Mouse (Mus musculus): ENCODE data around the gene Ttc7b. TPM values are rescaled to one million over a fixed set of nuclear protein-coding genes. Genes with fewer than 3 reads are reported as not detected.

Ttc7b gene
- polyA plus RNA-seq, 1 experiment, result 18.2 TPM

- no peaks in the 10 kb centered on the region for H3K27me3 ChIP-seq (ENCODE audit: control insufficient read depth, insufficient read depth, insufficient read length)
- no peak overlapping the region for H3K4me2 ChIP-seq (ENCODE audit: low read depth)
- no peak for TF ChIP-seq MYOD1 (IDR thresholded peaks at IDR 0.05; ENCODE audit: control insufficient read depth in 1 of 3, insufficient read length in 2 of 3, low read depth in 2 of 3)
- TF ChIP-seq CEBPB (IDR thresholded peaks at IDR 0.05; ENCODE audit: insufficient read depth, poor library complexity, severe bottlenecking), result no peak
- no peak for TF ChIP-seq E2F4 (IDR thresholded peaks at IDR 0.05; ENCODE audit: insufficient read depth)
- no peak for TF ChIP-seq MYOG (IDR thresholded peaks at IDR 0.05; ENCODE audit: control insufficient read depth in 1 of 3, insufficient read depth in 1 of 3, insufficient read length in 2 of 3, low read depth in 2 of 3)
- no peak for TF ChIP-seq POLR2AphosphoS2 (IDR thresholded peaks at IDR 0.05; ENCODE audit: insufficient read length, low read depth)
- TF ChIP-seq MAX (IDR thresholded peaks at IDR 0.05; ENCODE audit: low read depth), result no peak
- TF ChIP-seq REST (IDR thresholded peaks at IDR 0.05; ENCODE audit: insufficient read depth, insufficient read length), result no peak
- TF ChIP-seq USF1 (IDR thresholded peaks at IDR 0.05; ENCODE audit: low read depth), result no peak
- TF ChIP-seq SRF (IDR thresholded peaks at IDR 0.05; ENCODE audit: control insufficient read depth, insufficient read length, low read depth), result no peak
- no peak for TF ChIP-seq TCF12 (IDR thresholded peaks at IDR 0.05; ENCODE audit: insufficient read depth, poor library complexity, severe bottlenecking)
- no peak for TF ChIP-seq POLR2A (IDR thresholded peaks at IDR 0.05; ENCODE audit: insufficient read length, low read depth)
- no peak for TF ChIP-seq TCF3 (IDR thresholded peaks at IDR 0.05; ENCODE audit: insufficient read length, low read depth)
- H3K79me2 ChIP-seq (ENCODE audit: control insufficient read depth, insufficient read depth), result no peaks in the 10 kb centered on the region
- no peak overlapping the region for H3K4me3 ChIP-seq
- H3K36me3 ChIP-seq (ENCODE audit: control insufficient read depth, insufficient read depth), result no peaks in the 10 kb centered on the region
- H3ac ChIP-seq (ENCODE audit: control insufficient read depth, insufficient read length), result no peak overlapping the region
Measured at GRCm38 (mm10) chr12:100535028-100535427, 14.4 kb upstream of the Ttc7b start.

- TF ChIP-seq SRF (IDR thresholded peaks at IDR 0.05; ENCODE audit: control insufficient read depth, insufficient read length, low read depth), result no peak
- TF ChIP-seq TCF12 (IDR thresholded peaks at IDR 0.05; ENCODE audit: insufficient read depth, poor library complexity, severe bottlenecking), result no peak
- TF ChIP-seq MYOG (IDR thresholded peaks at IDR 0.05; ENCODE audit: control insufficient read depth in 1 of 3, insufficient read depth in 1 of 3, insufficient read length in 2 of 3, low read depth in 2 of 3), result no peak
- Histone ChIP-seq H3K27me3 (ENCODE audit: control insufficient read depth, insufficient read depth, insufficient read length) (no peaks in the 10 kb centered on the region), H3K4me3 (no peak overlapping the region), H3K4me2 (ENCODE audit: low read depth) (no peak overlapping the region), H3ac (ENCODE audit: control insufficient read depth, insufficient read length) (no peak overlapping the region), H3K36me3 (ENCODE audit: control insufficient read depth, insufficient read depth) (no peaks in the 10 kb centered on the region), H3K79me2 (ENCODE audit: control insufficient read depth, insufficient read depth) (no peaks in the 10 kb centered on the region)
Measured at GRCm38 (mm10) chr12:100534028-100534427, 13.4 kb upstream of the Ttc7b start.

- no peak for TF ChIP-seq MYOG (IDR thresholded peaks at IDR 0.05; ENCODE audit: control insufficient read depth in 1 of 3, insufficient read depth in 1 of 3, insufficient read length in 2 of 3, low read depth in 2 of 3)
- TF ChIP-seq MAX (IDR thresholded peaks at IDR 0.05; ENCODE audit: low read depth), result no peak
- no peak for TF ChIP-seq CEBPB (IDR thresholded peaks at IDR 0.05; ENCODE audit: insufficient read depth, poor library complexity, severe bottlenecking)
- TF ChIP-seq SRF (IDR thresholded peaks at IDR 0.05; ENCODE audit: control insufficient read depth, insufficient read length, low read depth), result no peak
- no peak for TF ChIP-seq TCF12 (IDR thresholded peaks at IDR 0.05; ENCODE audit: insufficient read depth, poor library complexity, severe bottlenecking)
- TF ChIP-seq E2F4 (IDR thresholded peaks at IDR 0.05; ENCODE audit: insufficient read depth), result no peak
- no peak for TF ChIP-seq TCF3 (IDR thresholded peaks at IDR 0.05; ENCODE audit: insufficient read length, low read depth)
- TF ChIP-seq USF1 (IDR thresholded peaks at IDR 0.05; ENCODE audit: low read depth), result no peak
- TF ChIP-seq POLR2AphosphoS2 (IDR thresholded peaks at IDR 0.05; ENCODE audit: insufficient read length, low read depth), result no peak
- no peak for TF ChIP-seq MYOD1 (IDR thresholded peaks at IDR 0.05; ENCODE audit: control insufficient read depth in 1 of 3, insufficient read length in 2 of 3, low read depth in 2 of 3)
- TF ChIP-seq POLR2A (IDR thresholded peaks at IDR 0.05; ENCODE audit: insufficient read length, low read depth), result no peak
- no peak for TF ChIP-seq REST (IDR thresholded peaks at IDR 0.05; ENCODE audit: insufficient read depth, insufficient read length)
- Histone ChIP-seq H3K79me2 (ENCODE audit: control insufficient read depth, insufficient read depth) (no peaks in the 10 kb centered on the region), H3K4me2 (ENCODE audit: low read depth) (peak overlapping the region; percentile 8), H3K27me3 (ENCODE audit: control insufficient read depth, insufficient read depth, insufficient read length) (no peaks in the 10 kb centered on the region), H3K36me3 (ENCODE audit: control insufficient read depth, insufficient read depth) (no peaks in the 10 kb centered on the region), H3K4me3 (no peak overlapping the region), H3ac (ENCODE audit: control insufficient read depth, insufficient read length) (no peak overlapping the region)
Measured at GRCm38 (mm10) chr12:100533209-100533608, 12.6 kb upstream of the Ttc7b start.

GRCm38 (mm10) chr12:100531740-100532139 lies 11.1 kb upstream of the Ttc7b start:
- TF ChIP-seq SRF (IDR thresholded peaks at IDR 0.05; ENCODE audit: control insufficient read depth, insufficient read length, low read depth) (no peak), POLR2A (IDR thresholded peaks at IDR 0.05; ENCODE audit: insufficient read length, low read depth) (no peak), E2F4 (IDR thresholded peaks at IDR 0.05; ENCODE audit: insufficient read depth) (no peak), MYOD1 (IDR thresholded peaks at IDR 0.05; ENCODE audit: control insufficient read depth in 1 of 3, insufficient read length in 2 of 3, low read depth in 2 of 3) (no peak)

GRCm38 (mm10) chr12:100530871-100531270 lies 10.2 kb upstream of the Ttc7b start:
- H3K4me2 ChIP-seq (ENCODE audit: low read depth), result no peak overlapping the region
- no peaks in the 10 kb centered on the region for H3K27me3 ChIP-seq (ENCODE audit: control insufficient read depth, insufficient read depth, insufficient read length)
- H3K4me3 ChIP-seq, result no peak overlapping the region
- no peaks in the 10 kb centered on the region for H3K79me2 ChIP-seq (ENCODE audit: control insufficient read depth, insufficient read depth)
- H3K36me3 ChIP-seq (ENCODE audit: control insufficient read depth, insufficient read depth), result no peaks in the 10 kb centered on the region
- no peak overlapping the region for H3ac ChIP-seq (ENCODE audit: control insufficient read depth, insufficient read length)
- TF ChIP-seq POLR2AphosphoS2 (IDR thresholded peaks at IDR 0.05; ENCODE audit: insufficient read length, low read depth), result no peak
- TF ChIP-seq MAX (IDR thresholded peaks at IDR 0.05; ENCODE audit: low read depth), result no peak
- no peak for TF ChIP-seq E2F4 (IDR thresholded peaks at IDR 0.05; ENCODE audit: insufficient read depth)
- TF ChIP-seq POLR2A (IDR thresholded peaks at IDR 0.05; ENCODE audit: insufficient read length, low read depth), result no peak
- no peak for TF ChIP-seq USF1 (IDR thresholded peaks at IDR 0.05; ENCODE audit: low read depth)
- TF ChIP-seq TCF3 (IDR thresholded peaks at IDR 0.05; ENCODE audit: insufficient read length, low read depth), result no peak
- no peak for TF ChIP-seq CEBPB (IDR thresholded peaks at IDR 0.05; ENCODE audit: insufficient read depth, poor library complexity, severe bottlenecking)
- TF ChIP-seq MYOG (IDR thresholded peaks at IDR 0.05; ENCODE audit: control insufficient read depth in 1 of 3, insufficient read depth in 1 of 3, insufficient read length in 2 of 3, low read depth in 2 of 3), result no peak
- TF ChIP-seq MYOD1 (IDR thresholded peaks at IDR 0.05; ENCODE audit: control insufficient read depth in 1 of 3, insufficient read length in 2 of 3, low read depth in 2 of 3), result no peak
- no peak for TF ChIP-seq TCF12 (IDR thresholded peaks at IDR 0.05; ENCODE audit: insufficient read depth, poor library complexity, severe bottlenecking)
- TF ChIP-seq REST (IDR thresholded peaks at IDR 0.05; ENCODE audit: insufficient read depth, insufficient read length), result no peak
- TF ChIP-seq SRF (IDR thresholded peaks at IDR 0.05; ENCODE audit: control insufficient read depth, insufficient read length, low read depth), result no peak

More at GRCm38 (mm10) chr12:100531740-100532139, 11.1 kb upstream of the Ttc7b start:
- H3K36me3 ChIP-seq (ENCODE audit: control insufficient read depth, insufficient read depth), result no peaks in the 10 kb centered on the region
- no peak overlapping the region for H3ac ChIP-seq (ENCODE audit: control insufficient read depth, insufficient read length)
- no peak overlapping the region for H3K4me2 ChIP-seq (ENCODE audit: low read depth)
- no peaks in the 10 kb centered on the region for H3K79me2 ChIP-seq (ENCODE audit: control insufficient read depth, insufficient read depth)
- no peaks in the 10 kb centered on the region for H3K27me3 ChIP-seq (ENCODE audit: control insufficient read depth, insufficient read depth, insufficient read length)
- H3K4me3 ChIP-seq, result no peak overlapping the region
